Mouse (Mus musculus): Measurements from ENCODE around the gene Erbb2.

The Erbb2 gene

DNA sequence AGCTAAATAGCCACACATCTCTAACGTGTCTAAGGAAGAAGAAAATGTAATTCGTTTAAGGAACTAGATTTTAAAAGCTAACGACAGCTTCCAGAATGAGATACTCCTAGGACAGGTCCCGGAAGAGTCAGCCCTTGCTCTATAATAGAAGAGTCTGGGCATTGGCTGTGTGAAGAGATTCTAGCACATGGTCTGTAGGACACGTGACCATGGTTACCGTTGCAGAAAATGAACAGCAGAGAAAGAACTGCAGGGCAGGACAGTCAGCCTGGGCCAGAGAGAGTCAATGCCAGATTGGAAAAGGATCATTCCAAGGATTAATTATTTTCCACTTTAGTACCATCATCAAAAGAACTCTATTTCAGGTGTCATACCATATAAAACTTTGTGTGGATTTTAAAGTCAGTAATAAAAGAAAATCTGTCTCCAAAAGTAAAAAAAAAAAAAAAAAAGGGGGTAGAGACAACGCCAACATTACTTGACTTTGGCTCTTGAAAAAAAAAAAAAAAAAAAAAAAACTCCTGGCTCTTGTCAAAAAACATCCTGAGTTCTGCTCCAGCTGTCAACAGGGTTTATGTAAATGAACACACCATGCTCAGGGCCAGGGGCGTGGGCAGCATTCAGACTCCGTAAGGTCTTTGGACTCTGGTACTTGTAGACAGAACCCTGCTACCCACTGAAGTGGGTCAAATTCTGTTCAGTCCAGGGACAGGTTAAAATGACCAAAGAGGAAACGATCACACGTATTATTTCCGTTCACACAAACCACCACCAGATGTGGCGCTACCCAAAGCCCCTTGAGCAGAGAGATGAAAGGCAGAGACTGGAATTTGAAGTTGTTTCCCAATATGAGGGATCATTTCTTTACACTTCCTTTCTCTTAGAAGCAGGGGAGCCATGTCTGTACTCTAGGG is 67.0 kb downstream of the Erbb2 start:
- CTCF ChIA-PET, result no interaction called here

DNA sequence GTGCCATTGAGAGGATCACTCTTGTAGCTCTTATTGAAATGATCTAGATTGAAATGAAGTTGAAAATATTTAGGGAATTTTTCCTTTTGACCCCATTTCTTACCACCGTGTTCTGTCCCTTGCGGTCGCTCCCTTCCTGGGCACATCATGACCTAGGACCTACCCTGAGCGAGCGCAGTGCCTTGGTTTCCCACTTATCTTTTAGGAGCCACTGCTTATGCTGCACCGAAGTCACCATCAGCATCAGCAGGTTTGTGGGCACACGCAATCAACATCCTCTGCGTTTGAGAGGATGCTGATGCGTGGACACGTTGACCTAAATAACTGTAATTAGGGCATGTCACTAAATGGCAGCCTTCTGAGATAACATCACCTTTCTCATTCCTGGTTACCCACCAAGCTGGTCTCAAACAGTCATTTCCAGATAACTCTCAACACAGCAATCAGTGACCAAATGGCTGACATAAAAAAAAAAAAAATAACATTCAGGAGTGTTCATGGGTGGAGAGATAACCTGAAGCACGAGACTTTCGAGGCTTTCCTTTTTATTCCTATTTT is 67.7 kb downstream of the Erbb2 start:
- CTCF ChIA-PET, result no interaction called here

DNA sequence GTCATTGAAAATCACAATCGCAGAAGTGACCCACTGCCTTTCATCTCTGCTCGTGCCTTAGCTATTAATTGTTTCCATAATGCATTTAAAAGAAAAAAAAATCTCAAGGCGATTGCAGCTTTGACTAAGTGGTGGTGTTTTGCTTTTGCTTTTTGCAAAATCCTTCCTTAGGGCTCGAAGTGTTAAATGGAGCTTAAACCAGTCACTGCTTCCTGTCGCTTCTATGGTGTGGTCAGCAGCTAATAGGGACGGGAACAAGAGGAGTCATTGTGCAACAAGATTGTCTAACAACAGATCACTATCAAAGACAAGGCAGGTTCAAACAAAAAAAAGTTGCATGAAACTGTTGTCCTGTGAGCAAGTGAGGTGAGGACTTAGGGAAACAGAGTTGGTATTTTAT is 69.0 kb downstream of the Erbb2 start:
- CTCF ChIA-PET, result no interaction called here

DNA sequence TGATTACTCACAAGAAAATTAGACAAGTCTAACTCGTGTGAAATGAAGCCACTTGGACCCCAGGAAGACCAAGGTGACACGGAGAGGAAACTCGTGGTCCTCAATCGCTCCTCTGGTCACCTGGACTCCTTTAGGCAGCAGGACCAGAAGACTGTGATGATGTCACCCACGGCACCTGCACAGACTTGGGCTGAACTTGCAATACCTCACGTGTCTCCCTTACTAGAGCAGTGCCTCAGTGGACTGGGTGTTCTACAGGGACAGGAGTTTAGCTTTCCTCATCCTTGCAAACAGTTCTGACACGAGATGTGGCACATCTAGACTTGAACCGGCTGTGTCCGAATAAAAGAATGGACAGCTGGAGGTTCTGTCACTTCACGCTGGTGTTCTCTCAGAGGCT is 69.8 kb downstream of the Erbb2 start:
- CTCF ChIA-PET, result no interaction called here

DNA sequence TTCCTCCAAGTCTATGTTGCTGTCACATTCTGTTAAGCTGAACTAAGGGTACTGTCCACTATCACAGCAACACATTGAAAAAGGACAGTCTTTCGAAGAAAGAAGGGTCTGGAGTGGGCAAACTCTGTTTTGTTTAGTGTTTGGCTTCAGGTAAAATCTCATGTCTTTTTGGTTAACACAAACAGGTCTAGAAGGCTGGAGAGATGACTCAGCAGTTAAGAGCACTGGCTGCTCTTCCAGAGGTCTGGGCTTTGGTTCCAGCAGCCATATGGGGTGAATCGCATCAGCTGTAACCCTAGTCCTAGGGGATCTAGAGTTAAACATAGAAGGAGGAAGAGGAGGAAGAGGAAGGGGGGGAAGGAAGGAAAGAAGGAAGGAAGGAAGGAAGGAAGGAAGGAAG is 73.5 kb downstream of the Erbb2 start:
- CTCF ChIA-PET, result interaction anchor here (0.5 to 0.6 kb wide), 3 partner anchors 29 to 657 kb away, joined by 3 read pairs; no protein-coding TSS in a partner anchor

Measured in spleen, embryonic (tissue).